In the genomic region with DNA sequence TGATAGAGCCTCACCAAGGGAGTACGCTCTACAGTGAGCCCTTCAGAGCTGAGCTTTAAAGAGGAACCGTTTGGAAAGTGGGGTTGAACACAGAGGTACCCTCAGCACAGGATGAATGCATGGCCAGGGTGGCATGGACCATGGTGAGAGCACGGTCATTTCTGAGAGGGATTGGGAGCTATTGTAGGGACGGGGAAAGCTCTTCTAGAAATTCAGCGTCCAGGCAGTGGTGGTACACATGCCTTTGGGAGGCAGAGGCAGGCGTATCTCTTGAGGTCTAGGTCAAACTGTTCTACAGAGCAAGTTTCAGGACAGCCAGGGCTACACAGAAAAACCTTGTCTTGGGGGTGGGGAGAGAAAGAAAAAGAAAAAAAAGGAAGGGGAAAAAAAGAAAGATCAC, we compare ENCODE assay signal across 18 mouse cellular contexts. TPM values are rescaled to one million over a fixed set of nuclear protein-coding genes. Genes with fewer than 3 reads are reported as not detected.
DNase-seq lines count a peak whose midpoint lies in the region; ATAC-seq and TF ChIP-seq lines count a peak whose summit lies in the region.
"Had no signal": no experiment of that assay in that cellular context is flagged by ENCODE, and none has a peak within 500 bp of the region (broad histone marks: within the 10 kb centered on the region; RNA-seq: fewer than 3 reads in every experiment).

No protein-coding gene starts in this region.

- WGBS in liver, embryonic 16.5 days (ENCODE audit: insufficient replicate concordance) = 54% methylated on average over 6 of the region's 6 CpGs

- no peak for ATAC-seq in megakaryocyte, adult 5-6 weeks (ENCODE audit: poor library complexity, severe bottlenecking)
- no peak for ATAC-seq in liver, embryonic 16.5 days (ENCODE audit: low read depth)

- no peak for DNase-seq in gastrocnemius, adult 2 months
- no peak for DNase-seq in gastrocnemius, postnatal 36 days
- DNase-seq in MEL (ENCODE audit: low read depth, low spot score) = peak; percentile 61
- DNase-seq in left cerebral cortex, postnatal 36 days (ENCODE audit: low spot score in 2 of 2) = no peak
- DNase-seq: B cell, adult 2 months; cerebellum, postnatal 25 days; heart, postnatal 36 days; kidney, adult 9 months; right cerebral cortex, postnatal 14 days; thymus, postnatal 25 days had no signal

- no peak for TF ChIP-seq RAD21 in MEL (IDR thresholded peaks at IDR 0.05; ENCODE audit: low read depth, low read length)

- peak overlapping the region; percentile 66 for H3K4me2 ChIP-seq in liver, embryonic 16.5 days (ENCODE audit: low read depth, low read length)
- H3K4me2 ChIP-seq: limb, embryonic 13.5 days; midbrain, embryonic 12.5 days had no signal

- TF ChIP-seq CTCF in gastrocnemius, adult 2 months (IDR thresholded peaks at IDR 0.05) = no peak
- TF ChIP-seq CTCF in MEL (IDR thresholded peaks at IDR 0.05 in 2 of 3, conservative IDR thresholded peaks at IDR 0.05 in 1 of 3; ENCODE audit: control insufficient read depth in 1 of 3, insufficient read depth in 1 of 3, low read depth in 2 of 3, low read length in 3 of 3, poor library complexity in 1 of 3, severe bottlenecking in 1 of 3) = no peak

- H3K36me3 ChIP-seq in megakaryocyte, embryonic 14.5 days (replicated peaks; ENCODE audit: low read length) = peaks cover 98% of the 10 kb centered on the region
- peaks cover 6 to 63% of the 10 kb centered on the region in 2 experiments for H3K36me3 ChIP-seq in MEL (ENCODE audit: control insufficient read depth in 1 of 2, insufficient read depth in 2 of 2, low read length in 2 of 2)
- H3K36me3 ChIP-seq in liver, embryonic 16.5 days (ENCODE audit: control insufficient read depth, insufficient read depth) = peaks cover 16% of the 10 kb centered on the region

- peak overlapping the region; percentile 38 for H3K9ac ChIP-seq in MEL (ENCODE audit: control insufficient read depth, low read depth, low read length, poor library complexity, severe bottlenecking)
- H3K9ac ChIP-seq in liver, embryonic 16.5 days (ENCODE audit: low read depth, low read length) = peak overlapping the region; percentile 65
- H3K9ac ChIP-seq: midbrain, embryonic 12.5 days had no signal

- no peaks in the 10 kb centered on the region for H3K9me3 ChIP-seq in megakaryocyte, embryonic 14.5 days
- no peaks in the 10 kb centered on the region for H3K9me3 ChIP-seq in MEL (replicated peaks; ENCODE audit: insufficient read depth, low read length)
- no peaks in the 10 kb centered on the region for H3K9me3 ChIP-seq in liver, embryonic 16.5 days (replicated peaks; ENCODE audit: control insufficient read depth, low read length)
- H3K9me3 ChIP-seq: limb, embryonic 13.5 days; midbrain, embryonic 12.5 days had no signal

- H3K27ac ChIP-seq in gastrocnemius, adult 2 months = peak overlapping the region; percentile 93
- peak overlapping the region; percentile 75 for H3K27ac ChIP-seq in MEL (ENCODE audit: control insufficient read depth, low read depth, low read length)
- H3K27ac ChIP-seq in liver, embryonic 16.5 days (ENCODE audit: low read length) = peak overlapping the region; percentile 89
- H3K27ac ChIP-seq: limb, embryonic 13.5 days had no signal

- no peaks in the 10 kb centered on the region for H3K27me3 ChIP-seq in megakaryocyte, embryonic 14.5 days (replicated peaks)
- no peaks in the 10 kb centered on the region for H3K27me3 ChIP-seq in MEL (ENCODE audit: control insufficient read depth in 1 of 2, insufficient read depth in 2 of 2, low read length in 2 of 2)
- H3K27me3 ChIP-seq in liver, embryonic 16.5 days (ENCODE audit: control insufficient read depth, insufficient read depth, low read depth, low read length) = no peaks in the 10 kb centered on the region
- H3K27me3 ChIP-seq: limb, embryonic 13.5 days; midbrain, embryonic 12.5 days had no signal

- no peak for TF ChIP-seq EP300 in MEL (IDR thresholded peaks at IDR 0.05; ENCODE audit: low read depth in 1 of 2, low read length in 2 of 2)

- TF ChIP-seq POLR2A in MEL (IDR thresholded peaks at IDR 0.05; ENCODE audit: control insufficient read depth in 1 of 2, insufficient read depth in 1 of 2, low read depth in 1 of 2, low read length in 2 of 2, poor library complexity in 1 of 2) = no peak

- no peak overlapping the region for H3K4me3 ChIP-seq in gastrocnemius, adult 2 months
- peak overlapping the region; percentile 99 for H3K4me3 ChIP-seq in megakaryocyte, embryonic 14.5 days (replicated peaks)
- peak overlapping the region in 1 of 2 experiments; percentile 5; a peak in 2 of 4 replicates for H3K4me3 ChIP-seq in MEL (ENCODE audit: control insufficient read depth in 1 of 2, insufficient read depth in 1 of 2, low read depth in 2 of 2, low read length in 2 of 2)
- peak overlapping the region; percentile 56 for H3K4me3 ChIP-seq in liver, embryonic 16.5 days (ENCODE audit: low read depth, low read length)
- H3K4me3 ChIP-seq: limb, embryonic 13.5 days; midbrain, embryonic 12.5 days had no signal

- intact Hi-C loops in gastrocnemius, adult 2 months (cut with DNase I) = no loop called here
- intact Hi-C loops in gastrocnemius, postnatal 36 days (cut with DNase I) = no loop called here
- intact Hi-C loops in left cerebral cortex, postnatal 36 days (cut with DNase I) = no loop called here

- H3K79me2 ChIP-seq in MEL (ENCODE audit: control insufficient read depth, insufficient read depth, low read length, poor library complexity) = peaks cover 79% of the 10 kb centered on the region

- H3K4me1 ChIP-seq in megakaryocyte, embryonic 14.5 days = peaks cover 91% of the 10 kb centered on the region
- H3K4me1 ChIP-seq in MEL (ENCODE audit: control insufficient read depth in 1 of 2, insufficient read depth in 2 of 2, low read length in 2 of 2) = peaks cover 45 to 73% of the 10 kb centered on the region in 2 experiments
- H3K4me1 ChIP-seq in liver, embryonic 16.5 days (ENCODE audit: control insufficient read depth, low read depth, low read length) = peaks cover 98% of the 10 kb centered on the region

TF ChIP-seq in MEL, 35 proteins besides CTCF, POLR2A, EP300 and RAD21 (continues in another document):
- TF ChIP-seq ZNF384 (IDR thresholded peaks at IDR 0.05; ENCODE audit: low read depth, low read length) = peak; percentile 60

RNA-seq across cellular contexts. Expression of a gene that starts 6.1 kb away (rescaled TPM):
- 10 to 100 TPM; 18.3 to 25.7 TPM for total RNA-seq in gastrocnemius, adult 2 months (2021)
- 10 to 100 TPM; 21.9 to 22.0 TPM for total RNA-seq in gastrocnemius, postnatal 36 days (2021)
- 211 and 280 TPM in 2 replicates for polyA plus RNA-seq in megakaryocyte, embryonic 14.5 days (2012; ENCODE audit: insufficient read depth, low replicate concordance)
- 73.7 and 76.7 TPM in 2 replicates for total RNA-seq in megakaryocyte, adult 5-6 weeks (2015)
- total RNA-seq in megakaryocyte, adult 5-6 weeks (2017) = 155 and 158 TPM in 2 replicates
- 113 and 150 TPM in 2 replicates for total RNA-seq in MEL (2012; rRNA removed)
- polyA plus RNA-seq in MEL (2012; ENCODE audit: insufficient read depth in 1 of 2, insufficient read length in 2 of 2, low read depth in 1 of 2, low replicate concordance in 2 of 2, missing spikeins in 1 of 2) = 100 to 1,000 TPM in 1 of 2 experiments, 10 to 100 TPM in 1; 47.0 to 169 TPM
- polyA plus RNA-seq in liver, embryonic 16.5 days (2015; fragmentation: Nextera tagmentation; extraction: Ambion mirVana) = 7.1 and 7.6 TPM in 2 replicates
- total RNA-seq in left cerebral cortex, postnatal 36 days (2021) = 100 to 1,000 TPM; 700 to 743 TPM

RNA-seq across cellular contexts. Expression of a gene that starts 12.7 kb away (rescaled TPM):
- total RNA-seq in gastrocnemius, adult 2 months (2021) = under 1 TPM; 0.28 to 0.42 TPM
- under 1 TPM; 0.44 to 0.56 TPM for total RNA-seq in gastrocnemius, postnatal 36 days (2021)
- polyA plus RNA-seq in megakaryocyte, embryonic 14.5 days (2012; ENCODE audit: insufficient read depth, low replicate concordance) = 775 and 2,394 TPM in 2 replicates
- total RNA-seq in megakaryocyte, adult 5-6 weeks (2015) = 0.74 and 1.0 TPM in 2 replicates
- 0.18 and 0.69 TPM in 2 replicates for total RNA-seq in megakaryocyte, adult 5-6 weeks (2017)
- 35.8 and 57.6 TPM in 2 replicates for total RNA-seq in MEL (2012; rRNA removed)
- polyA plus RNA-seq in MEL (2012; ENCODE audit: insufficient read depth in 1 of 2, insufficient read length in 2 of 2, low read depth in 1 of 2, low replicate concordance in 2 of 2, missing spikeins in 1 of 2) = 1,000 to 10,000 TPM in 1 of 2 experiments, 100 to 1,000 TPM in 1; 101 to 1,219 TPM
- 27.2 and 34.7 TPM in 2 replicates for polyA plus RNA-seq in liver, embryonic 16.5 days (2015; fragmentation: Nextera tagmentation; extraction: Ambion mirVana)
- 10 to 100 TPM; 24.3 to 30.2 TPM for total RNA-seq in left cerebral cortex, postnatal 36 days (2021)

RNA-seq across cellular contexts. Expression of a gene that starts 20.9 kb away (rescaled TPM):
- 100 to 1,000 TPM; 252 to 278 TPM for total RNA-seq in gastrocnemius, adult 2 months (2021)
- total RNA-seq in gastrocnemius, postnatal 36 days (2021) = 100 to 1,000 TPM; 252 to 259 TPM
- 0.51 TPM in 1 of 2 replicates, not detected in the other for polyA plus RNA-seq in megakaryocyte, embryonic 14.5 days (2012; ENCODE audit: insufficient read depth, low replicate concordance)
- not detected in 2 replicates for total RNA-seq in megakaryocyte, adult 5-6 weeks (2015)
- not detected in 2 replicates for total RNA-seq in megakaryocyte, adult 5-6 weeks (2017)
- total RNA-seq in MEL (2012; rRNA removed) = not detected in 2 replicates
- not detected for polyA plus RNA-seq in MEL (2012; ENCODE audit: insufficient read depth in 1 of 2, insufficient read length in 2 of 2, low read depth in 1 of 2, low replicate concordance in 2 of 2, missing spikeins in 1 of 2)
- polyA plus RNA-seq in liver, embryonic 16.5 days (2015; fragmentation: Nextera tagmentation; extraction: Ambion mirVana) = 0.86 and 0.96 TPM in 2 replicates
- under 1 TPM; 0.50 to 0.69 TPM for total RNA-seq in left cerebral cortex, postnatal 36 days (2021)
- total RNA-seq: left cerebral cortex, adult 18-20 months had no signal
- polyA plus RNA-seq: midbrain, embryonic 12.5 days had no signal

RNA-seq across cellular contexts. Expression of a gene that starts 29.6 kb away (rescaled TPM):
- total RNA-seq in gastrocnemius, adult 2 months (2021) = not detected
- total RNA-seq in gastrocnemius, postnatal 36 days (2021) = not detected
- not detected in 2 replicates for polyA plus RNA-seq in megakaryocyte, embryonic 14.5 days (2012; ENCODE audit: insufficient read depth, low replicate concordance)
- total RNA-seq in megakaryocyte, adult 5-6 weeks (2015) = not detected in 2 replicates
- total RNA-seq in megakaryocyte, adult 5-6 weeks (2017) = not detected in 2 replicates
- not detected in 2 replicates for total RNA-seq in MEL (2012; rRNA removed)
- polyA plus RNA-seq in MEL (2012; ENCODE audit: insufficient read depth in 1 of 2, insufficient read length in 2 of 2, low read depth in 1 of 2, low replicate concordance in 2 of 2, missing spikeins in 1 of 2) = not detected
- not detected in 2 replicates for polyA plus RNA-seq in liver, embryonic 16.5 days (2015; fragmentation: Nextera tagmentation; extraction: Ambion mirVana)
- not detected for total RNA-seq in left cerebral cortex, postnatal 36 days (2021)
- total RNA-seq: heart, postnatal 36 days; left cerebral cortex, adult 18-20 months had no signal
- polyA plus RNA-seq: embryonic facial prominence, embryonic 11.5 days; large intestine, adult 2 months; limb, embryonic 13.5 days; midbrain, embryonic 12.5 days had no signal

RNA-seq across cellular contexts. Expression of a gene that starts 44.2 kb away (rescaled TPM):
- total RNA-seq in gastrocnemius, adult 2 months (2021) = 100 to 1,000 TPM; 471 to 485 TPM
- 100 to 1,000 TPM; 370 to 480 TPM for total RNA-seq in gastrocnemius, postnatal 36 days (2021)
- 35.1 and 38.6 TPM in 2 replicates for polyA plus RNA-seq in megakaryocyte, embryonic 14.5 days (2012; ENCODE audit: insufficient read depth, low replicate concordance)
- total RNA-seq in megakaryocyte, adult 5-6 weeks (2015) = 4.5 and 6.3 TPM in 2 replicates
- 0.73 and 1.7 TPM in 2 replicates for total RNA-seq in megakaryocyte, adult 5-6 weeks (2017)
- total RNA-seq in MEL (2012; rRNA removed) = 0.56 and 0.81 TPM in 2 replicates
- 1 to 10 TPM in 1 of 2 experiments, not detected in 1; 8.0 TPM for polyA plus RNA-seq in MEL (2012; ENCODE audit: insufficient read depth in 1 of 2, insufficient read length in 2 of 2, low read depth in 1 of 2, low replicate concordance in 2 of 2, missing spikeins in 1 of 2)
- polyA plus RNA-seq in liver, embryonic 16.5 days (2015; fragmentation: Nextera tagmentation; extraction: Ambion mirVana) = 10.7 and 13.9 TPM in 2 replicates
- 100 to 1,000 TPM; 104 to 110 TPM for total RNA-seq in left cerebral cortex, postnatal 36 days (2021)

Comparison
In these comparisons a context has a peak if more than half of its experiments do, and no peak if none do; other contexts are left out.
1. RNA of a gene that starts 12.7 kb away (total RNA-seq): 35.8 to 57.6 TPM in MEL and 24.3 to 30.2 TPM in left cerebral cortex, postnatal 36 days; 0.18 to 1.0 TPM in megakaryocyte, adult 5-6 weeks, 0.44 to 0.56 TPM in gastrocnemius, postnatal 36 days and 0.28 to 0.42 TPM in gastrocnemius, adult 2 months; every median in the first group is over 10 times any median in the second.
2. RNA of a gene that starts 20.9 kb away (total RNA-seq): 252 to 278 TPM in gastrocnemius, adult 2 months and 252 to 259 TPM in gastrocnemius, postnatal 36 days; 0.50 to 0.69 TPM in left cerebral cortex, postnatal 36 days, not detected in megakaryocyte, adult 5-6 weeks and not detected in MEL; every median in the first group is over 100 times any median in the second.
3. Peak in every context shown above with its lines, with median percentiles within 50 percentile points of each other: H3K27ac ChIP-seq.